ENCODE assay signal across 16 mouse cellular contexts in the genomic region with DNA sequence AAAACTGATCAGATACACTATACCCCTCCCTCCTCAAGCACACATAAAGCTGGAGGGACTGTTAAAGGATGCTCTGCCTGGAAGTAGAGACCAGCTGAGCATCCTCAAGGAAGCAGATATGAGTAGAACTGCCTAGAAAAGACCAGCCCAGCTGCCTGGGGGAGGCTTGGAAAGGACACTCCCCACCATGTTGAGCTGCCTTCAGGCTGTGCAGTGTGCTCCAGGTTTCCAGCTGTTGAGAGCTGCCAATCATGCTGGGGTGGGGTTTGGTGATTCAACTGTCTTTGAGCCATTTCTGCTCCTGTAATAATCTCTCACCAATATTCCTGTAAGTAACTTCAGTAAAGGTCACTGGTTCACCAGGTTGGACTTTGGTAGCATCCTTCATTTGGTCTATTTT.
"Had no signal": no experiment of that assay in that cellular context is flagged by ENCODE, and none has a peak within 500 bp of the region (broad histone marks: within the 10 kb centered on the region; RNA-seq: fewer than 3 reads in every experiment).

No protein-coding gene starts in this region.

- DNase-seq: heart, postnatal 10 days; heart, postnatal 14 days; heart, postnatal 36 days; heart, postnatal 4 days; kidney, adult 11 months; kidney, adult 18-20 months; kidney, adult 2 months; kidney, adult 8-10 months; kidney, adult 9 months; kidney, postnatal 10 days; kidney, postnatal 14 days; kidney, postnatal 25 days; kidney, postnatal 36 days; kidney, postnatal 4 days; layer of hippocampus, adult 9-11 months; layer of hippocampus, postnatal 36 days had no signal
